Mouse (Mus musculus): ENCODE measurements around the gene Zfp870.

Zfp870 gene

DNA sequence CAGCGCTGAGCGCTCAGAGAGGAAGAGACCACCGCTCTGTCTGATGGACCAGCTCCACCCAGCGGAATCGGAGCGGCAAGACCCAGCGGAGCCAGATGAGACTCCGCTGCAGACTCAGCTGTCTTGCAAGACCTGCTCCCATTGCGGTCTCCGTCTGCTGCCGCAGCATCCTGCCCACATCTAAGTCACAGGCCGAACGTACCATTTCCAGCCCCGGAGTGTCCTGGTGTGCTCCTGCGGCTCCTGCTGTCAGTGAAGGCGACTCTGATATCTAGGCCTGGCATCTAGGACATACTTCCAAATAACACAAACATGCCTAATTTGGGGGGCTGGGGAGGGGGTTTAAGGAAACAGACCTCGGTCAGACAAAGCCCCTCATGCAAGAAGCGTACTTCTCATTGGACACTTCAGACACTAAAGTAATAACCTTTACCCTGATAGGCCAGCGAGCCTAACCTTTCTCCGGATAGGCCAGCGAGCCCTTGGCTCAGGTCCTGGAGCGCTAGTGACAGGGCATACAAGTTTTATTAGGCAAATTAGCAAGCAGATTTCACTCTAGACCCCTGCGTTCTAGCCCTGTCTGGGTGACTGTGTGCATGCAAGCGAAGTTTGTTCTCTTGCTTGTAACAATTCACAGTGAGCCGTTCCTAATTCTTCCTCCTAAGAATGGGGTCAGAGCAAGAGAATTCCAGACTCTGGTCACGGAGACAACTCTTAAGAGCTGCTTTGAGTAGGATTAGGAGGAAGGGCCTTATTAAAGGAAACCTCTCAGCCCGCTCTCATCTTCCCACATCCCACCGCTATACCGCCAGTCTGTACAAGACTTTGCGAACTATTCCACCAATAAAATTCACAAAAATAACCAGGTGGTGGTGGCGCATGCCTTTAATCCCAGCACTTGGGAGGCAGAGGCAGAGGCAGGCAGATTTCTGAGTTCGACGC is at the start of gene Zfp870:
Zfp870 (minus strand) TSS at position 404 of the 942 bp plus-strand sequence.
- DNase-seq (ENCODE audit: low read depth, low spot score), result peak; percentile 85

DNA sequence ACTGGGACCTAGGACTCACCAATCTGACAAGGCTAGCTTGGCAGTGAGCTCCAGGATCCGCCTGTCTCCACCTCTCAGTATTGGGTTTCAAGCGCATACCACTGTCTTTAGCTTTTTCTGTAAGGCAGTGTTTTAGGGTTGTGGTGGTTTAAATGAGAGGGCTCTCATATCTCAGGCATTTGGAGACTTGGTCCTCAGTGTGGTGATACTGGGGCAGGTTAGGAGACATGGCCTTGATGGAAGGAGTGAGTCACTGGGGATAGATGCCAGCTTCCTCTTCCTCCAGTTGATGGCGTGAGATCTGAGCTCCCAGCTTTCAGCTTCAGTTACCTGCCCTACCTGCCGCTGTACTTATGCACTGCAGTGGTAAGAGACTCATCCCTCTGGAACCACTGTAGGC is 48.4 kb upstream of the Zfp870 start:
- no peak for DNase-seq (ENCODE audit: low read depth, low spot score)

GRCm38 (mm10) chr17:32927803-32928202 is 36.4 kb upstream of the Zfp870 start:
- no peak for DNase-seq (ENCODE audit: low read depth, low spot score)

GRCm38 (mm10) chr17:32924658-32925312 is 33.3 kb upstream of the Zfp870 start:
- peak; percentile 57 for DNase-seq (ENCODE audit: low read depth, low spot score)

- no peak for DNase-seq (ENCODE audit: low read depth, low spot score)
These were observed 32.2 kb upstream of the Zfp870 start for GRCm38 (mm10) chr17:32923681-32924080.

DNA sequence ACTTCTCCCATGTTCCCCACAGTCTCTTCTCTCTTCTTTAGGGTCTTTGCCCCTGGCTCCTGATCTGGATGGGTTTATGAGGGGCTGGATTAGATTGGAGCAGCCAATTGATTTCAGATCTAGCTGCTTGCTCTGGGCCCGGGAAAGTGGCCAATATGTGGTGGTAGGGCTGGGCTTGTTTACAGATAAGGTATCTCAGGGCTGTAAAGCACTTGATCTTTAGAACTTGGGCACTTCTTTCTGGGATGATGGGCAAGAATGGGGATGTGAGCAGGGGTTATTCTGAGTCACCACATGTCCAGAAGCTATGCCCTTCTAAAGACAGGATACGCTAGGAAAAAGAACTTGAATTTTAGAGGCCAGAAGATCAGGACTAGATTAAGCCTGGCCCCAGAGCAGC is 27.7 kb upstream of the Zfp870 start:
- DNase-seq (ENCODE audit: low read depth, low spot score), result no peak

DNA sequence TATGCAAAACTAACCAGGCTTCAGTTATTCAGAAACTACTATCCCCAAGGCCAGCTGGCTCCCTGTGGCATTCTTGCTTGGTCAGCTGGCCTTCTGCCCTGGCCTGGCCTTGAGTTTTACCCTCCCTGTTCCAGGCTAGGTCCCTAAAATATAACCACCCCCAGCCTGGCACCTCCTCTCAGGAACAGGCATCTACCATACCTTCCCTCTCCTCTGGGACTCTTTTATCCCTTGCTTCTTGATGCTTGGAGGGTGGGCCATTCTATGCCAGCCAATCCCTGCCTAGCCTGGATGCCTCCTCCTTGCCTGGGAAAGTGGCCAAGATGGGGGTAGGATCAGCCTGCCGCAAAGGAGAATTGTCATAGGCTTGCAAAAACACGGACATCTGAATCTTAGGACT is 25.7 kb upstream of the Zfp870 start, which contains the start of gene Cyp4f14:
Cyp4f14 (minus strand) TSS at position 212 of the 400 bp plus-strand sequence.
- DNase-seq (ENCODE audit: low read depth, low spot score), result no peak

GRCm38 (mm10) chr17:32916075-32916474 is 24.6 kb upstream of the Zfp870 start:
- DNase-seq (ENCODE audit: low read depth, low spot score), result no peak

DNA sequence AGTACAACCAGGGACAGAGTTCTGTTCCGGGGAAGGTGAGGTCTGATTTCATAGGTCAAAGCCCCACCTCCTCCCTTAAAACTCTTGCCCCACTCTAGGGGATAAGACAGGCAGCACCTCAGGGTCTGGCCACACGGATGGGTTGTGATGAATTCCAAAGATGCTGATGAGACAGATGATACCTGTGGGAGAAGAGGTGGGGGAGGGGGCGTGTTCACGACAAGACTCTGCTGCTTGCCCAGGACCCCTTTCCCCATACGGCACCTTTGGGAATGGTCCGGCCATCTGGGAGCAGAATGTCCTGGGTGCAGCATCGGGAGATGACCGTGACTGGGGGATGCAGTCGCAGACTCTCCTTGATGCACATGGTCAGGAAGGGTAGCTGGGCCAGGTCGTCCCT is 14.7 kb upstream of the Zfp870 start:
- no peak for DNase-seq (ENCODE audit: low read depth, low spot score)

DNA sequence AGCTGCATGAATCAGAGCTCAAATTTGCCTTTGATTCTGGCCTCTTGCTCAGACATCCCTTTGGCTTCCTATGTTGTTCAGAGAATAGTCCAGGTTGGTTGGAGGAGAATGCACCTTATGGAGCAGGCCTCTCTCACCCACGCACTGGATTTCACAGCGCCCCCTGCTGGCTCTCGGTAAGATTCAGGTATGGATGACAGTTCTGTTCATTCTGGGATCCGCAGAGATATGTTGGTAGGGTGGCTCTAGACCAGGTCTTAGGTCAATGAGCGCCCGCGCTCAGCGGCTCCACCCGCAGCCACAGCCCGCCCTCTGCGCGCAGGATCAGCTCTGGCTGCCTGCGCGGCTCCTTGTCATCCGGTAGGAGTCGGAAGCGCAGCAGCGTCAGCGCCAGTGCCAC is 13.8 kb upstream of the Zfp870 start:
- no peak for DNase-seq (ENCODE audit: low read depth, low spot score)

DNA sequence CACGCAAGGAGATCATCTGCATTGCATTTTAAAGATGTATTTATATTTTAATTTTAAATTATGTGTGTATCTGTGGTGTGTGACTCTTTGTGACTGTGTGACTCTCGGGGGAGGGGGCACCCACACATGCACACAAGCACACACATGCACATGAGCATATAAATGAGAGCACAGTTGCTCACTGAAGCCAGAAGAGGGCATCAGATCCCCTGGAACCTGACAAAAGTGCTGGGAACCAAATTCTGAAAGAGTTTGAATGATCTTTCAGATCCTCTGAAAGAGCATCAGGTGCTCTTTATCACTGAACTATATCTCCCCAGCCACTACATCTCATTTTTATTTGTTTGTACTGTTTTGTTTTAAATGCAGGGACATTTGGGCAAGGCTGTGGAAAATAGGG is 13.0 kb upstream of the Zfp870 start:
- no peak for DNase-seq (ENCODE audit: low read depth, low spot score)

DNA sequence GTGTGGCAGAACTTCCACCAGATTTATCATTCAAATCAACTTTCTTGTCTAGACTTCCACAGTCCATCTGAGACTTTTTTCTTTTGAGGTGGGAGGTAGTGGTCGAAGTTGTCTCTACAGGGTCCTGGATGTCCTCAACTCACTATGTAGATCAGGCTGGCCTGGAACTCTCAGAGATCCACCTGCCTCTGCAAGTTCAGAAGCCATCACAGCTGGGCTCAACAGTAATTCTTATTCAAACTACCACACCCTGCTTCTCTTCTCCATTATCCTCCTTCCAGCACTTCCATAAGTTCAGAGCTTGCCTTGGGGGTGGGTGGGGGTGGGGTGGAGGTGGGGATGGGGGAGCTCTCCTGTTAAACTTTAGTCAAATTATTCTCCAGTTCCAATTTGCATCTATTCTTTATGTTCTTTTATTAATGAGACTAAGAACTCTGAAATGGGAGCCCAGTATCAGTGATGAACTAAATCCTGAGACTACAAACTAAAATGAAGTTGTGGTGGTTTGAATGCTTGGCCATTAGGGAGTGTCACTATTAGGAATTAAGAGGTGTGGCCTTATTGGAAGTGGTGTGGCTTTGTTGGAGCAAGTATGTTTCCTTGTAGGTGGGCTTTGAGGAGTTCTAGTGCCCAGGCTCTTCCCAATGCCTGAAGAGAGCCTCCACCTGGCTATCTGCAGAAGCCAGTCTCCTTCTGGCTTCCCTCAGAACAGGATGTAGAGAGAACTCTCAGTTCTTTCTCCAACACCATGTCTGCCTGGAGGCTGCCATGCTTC is 10.5 kb upstream of the Zfp870 start:
- DNase-seq (ENCODE audit: low read depth, low spot score), result no peak

DNA sequence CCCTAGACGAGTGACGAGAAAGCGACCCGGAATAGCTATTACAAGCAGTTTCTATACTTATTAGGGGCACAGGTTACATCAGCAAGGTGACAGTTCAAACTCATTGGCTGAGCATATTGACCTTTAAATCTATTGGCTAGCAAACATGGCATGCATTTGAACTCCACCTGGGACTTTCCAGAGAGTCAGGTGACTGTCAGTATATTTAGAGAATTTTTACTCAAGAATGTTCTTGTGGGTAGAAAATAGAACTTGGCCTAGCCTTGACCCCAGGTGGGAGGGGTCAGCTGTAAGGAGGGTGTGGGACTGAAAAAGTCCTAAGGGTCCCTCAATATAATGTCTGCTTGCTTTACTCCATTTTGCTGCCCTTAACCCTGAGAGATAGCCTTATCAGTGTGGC is 4.0 kb upstream of the Zfp870 start:
- DNase-seq (ENCODE audit: low read depth, low spot score), result no peak

DNA sequence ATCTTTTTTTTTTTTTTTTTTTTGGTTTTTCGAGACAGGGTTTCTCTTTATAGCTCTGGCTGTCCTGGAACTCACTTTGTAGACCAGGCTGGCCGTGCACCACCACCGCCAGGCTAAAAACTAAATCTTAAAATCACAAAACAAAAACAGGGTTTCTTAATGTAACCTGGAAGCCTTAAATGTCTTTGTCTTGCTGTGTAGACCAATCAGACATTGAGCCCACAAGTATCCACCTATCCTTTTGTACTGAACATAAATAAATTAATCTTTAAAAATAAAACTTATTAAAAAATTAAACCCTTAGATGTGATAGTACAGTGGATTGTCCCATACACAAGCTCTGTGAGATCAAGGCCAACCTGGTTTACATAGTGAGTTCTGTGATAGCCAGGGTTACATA is 2.5 kb upstream of the Zfp870 start:
- no peak for DNase-seq (ENCODE audit: low read depth, low spot score)

DNA sequence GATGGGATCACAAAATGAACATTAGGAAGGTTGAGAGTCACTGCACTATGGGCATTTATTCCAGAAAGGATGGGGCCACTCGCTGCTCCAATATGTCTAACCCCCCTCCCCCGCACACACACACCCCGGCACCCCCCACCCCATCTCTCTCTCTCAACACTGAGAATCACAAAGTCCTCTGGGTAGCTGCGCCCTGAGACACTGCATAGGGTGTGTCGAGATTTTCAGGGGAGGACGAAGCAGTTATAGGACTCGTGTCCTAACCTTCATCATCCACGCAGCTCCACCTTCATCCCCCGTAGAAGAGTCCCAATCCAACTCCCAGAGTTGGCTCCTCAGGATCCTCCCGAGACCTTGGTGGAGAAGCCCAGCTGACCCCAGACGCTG is 597 bp downstream of the Zfp870 start:
- no peak for DNase-seq (ENCODE audit: low read depth, low spot score)

GRCm38 (mm10) chr17:32889611-32890010 is 1.8 kb downstream of the Zfp870 start:
- no peak for DNase-seq (ENCODE audit: low read depth, low spot score)

GRCm38 (mm10) chr17:32880320-32881218 is 10.9 kb downstream of the Zfp870 start:
- no peak for DNase-seq (ENCODE audit: low read depth, low spot score)

- DNase-seq (ENCODE audit: low read depth, low spot score), result no peak
These were observed 12.7 kb downstream of the Zfp870 start for GRCm38 (mm10) chr17:32878773-32879172.

- DNase-seq (ENCODE audit: low read depth, low spot score), result no peak
These were observed 13.8 kb downstream of the Zfp870 start for GRCm38 (mm10) chr17:32877471-32878171.

DNA sequence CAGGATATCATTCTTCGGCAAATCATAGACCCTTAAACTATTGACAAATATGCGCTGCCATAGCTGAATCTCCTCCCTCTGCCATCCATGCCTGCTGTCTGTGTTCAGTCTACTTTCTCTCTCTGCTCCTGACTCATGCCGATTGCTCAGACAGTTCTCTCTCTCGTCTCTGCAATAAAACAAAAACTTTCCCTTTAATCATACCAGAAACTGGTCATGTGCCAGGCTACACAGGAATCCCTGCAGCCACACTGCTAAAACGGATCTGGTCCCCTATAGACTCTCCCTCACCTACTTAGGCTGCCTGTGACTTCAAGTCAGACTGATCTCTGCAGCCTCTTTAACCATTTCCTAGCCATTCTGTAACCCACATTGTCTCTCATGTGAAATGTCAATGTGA is 18.7 kb downstream of the Zfp870 start:
- DNase-seq (ENCODE audit: low read depth, low spot score), result no peak
